Mouse (Mus musculus) C2C12 (cell line): ENCODE results near the gene Styxl1.

Source experiments
- CTCF ChIP-seq: IDR thresholded peaks from one replicate; pipeline ENCODE4 v1.5.1; 2011; ENCODE audit not compliant: control insufficient read depth, insufficient read depth, insufficient read length
- FOSL1 ChIP-seq: IDR thresholded peaks from one replicate; pipeline ENCODE4 v1.8.0; 2011; ENCODE audit warnings: mild to moderate bottlenecking, low read length; ENCODE audit not compliant: poor library complexity, insufficient read depth, severe bottlenecking
- MAX ChIP-seq: IDR thresholded peaks from one replicate; pipeline ENCODE4 v1.6.1; 2011; ENCODE audit warnings: mild to moderate bottlenecking, control low read depth
- MYOD1 ChIP-seq: IDR thresholded peaks from one replicate; pipeline ENCODE4 v1.6.1; 2011; ENCODE audit warnings: low read depth; ENCODE audit not compliant: control insufficient read depth, insufficient read length
- USF1 ChIP-seq: IDR thresholded peaks from one replicate; pipeline ENCODE4 v1.6.1; 2011; ENCODE audit warnings: low read depth, mild to moderate bottlenecking, control low read depth, moderate library complexity

DNA sequence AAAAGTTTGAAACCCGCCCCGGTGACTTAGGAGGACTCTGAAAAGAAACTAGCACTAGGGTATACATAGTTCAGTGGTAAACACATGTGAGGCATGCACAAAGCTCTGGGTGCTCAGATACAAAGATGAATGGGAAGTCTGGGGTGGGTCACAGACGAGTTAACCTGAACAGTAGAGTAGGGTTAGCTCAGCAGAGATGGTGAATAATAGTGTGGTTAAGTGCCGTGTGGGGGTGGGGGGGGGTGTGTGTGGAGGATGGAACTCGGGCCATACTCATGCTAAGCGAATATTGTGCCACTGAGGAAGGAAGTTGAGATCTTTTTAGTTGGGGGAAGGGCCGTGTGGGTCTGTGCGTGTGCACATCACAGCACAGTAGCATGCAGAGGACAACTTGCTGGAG, 2.1 kb upstream of the Styxl1 start:
- no peak for TF ChIP-seq CTCF
- no peak for TF ChIP-seq MAX
- TF ChIP-seq FOSL1, result no peak
- no peak for TF ChIP-seq MYOD1
- no peak for TF ChIP-seq USF1
